Mouse (Mus musculus) v-Abl transformed pro-B cells (cell line): ENCODE data around the gene Nelfe.
"Not testable (repeated sequence)": the region's sequence is repeated elsewhere in the genome, so short reads cannot be mapped to it uniquely, and the experiment has no call there.

Experiments used
- in situ Hi-C, 2 experiments: fragments of 400-800 bp; cut with MboI; formaldehyde crosslinking; loops; one replicate each; pipeline ENCODE4 v1.15.1; 2025; ENCODE audit not compliant: unreplicated experiment in 2 of 2

The Nelfe gene

GRCm38 (mm10) chr17:34885615-34886014 lies 35.4 kb downstream of the Nelfe start:
- in situ Hi-C loops: no loop called here

GRCm38 (mm10) chr17:34887942-34888341 lies 37.8 kb downstream of the Nelfe start:
- in situ Hi-C loops: no loop called here

- in situ Hi-C loops: no loop called here
Measured at GRCm38 (mm10) chr17:34890074-34890743, 40.0 kb downstream of the Nelfe start.

- in situ Hi-C loops: no loop called here
Measured at GRCm38 (mm10) chr17:34891377-34891776, 41.2 kb downstream of the Nelfe start.

GRCm38 (mm10) chr17:34893072-34893824 lies 43.1 kb downstream of the Nelfe start:
- in situ Hi-C loops: no loop called here

GRCm38 (mm10) chr17:34894074-34894597 lies 43.9 kb downstream of the Nelfe start:
- in situ Hi-C loops: no loop called here

- in situ Hi-C loops: no loop called here
Measured at GRCm38 (mm10) chr17:34894801-34895530, 44.8 kb downstream of the Nelfe start.

- in situ Hi-C loops: no loop called here
Measured at GRCm38 (mm10) chr17:34895724-34896123, 45.5 kb downstream of the Nelfe start.

- in situ Hi-C loops: no loop called here
Measured at GRCm38 (mm10) chr17:34896366-34896765, 46.2 kb downstream of the Nelfe start.

- in situ Hi-C loops: no loop called here
Measured at GRCm38 (mm10) chr17:34897373-34898159, 47.4 kb downstream of the Nelfe start.

GRCm38 (mm10) chr17:34898160-34898586 lies 48.0 kb downstream of the Nelfe start, which contains the start of the genes C2 and Ehmt2:
Gene C2, minus strand, starts transcription at chr17:34898265.
Gene Ehmt2, plus strand, starts transcription at chr17:34898469.
- in situ Hi-C loops: no loop called here

- in situ Hi-C loops: no loop called here
Measured at GRCm38 (mm10) chr17:34898706-34899052, 48.5 kb downstream of the Nelfe start.

GRCm38 (mm10) chr17:34899053-34899889 lies 49.1 kb downstream of the Nelfe start:
- in situ Hi-C loops: no loop called here

- in situ Hi-C loops: no loop called here
Measured at GRCm38 (mm10) chr17:34899890-34900243, 49.7 kb downstream of the Nelfe start.

GRCm38 (mm10) chr17:34900826-34901225 lies 50.6 kb downstream of the Nelfe start:
- in situ Hi-C loops: not testable (repeated sequence)

- in situ Hi-C loops: not testable (repeated sequence)
Measured at GRCm38 (mm10) chr17:34901948-34902347, 51.8 kb downstream of the Nelfe start.

GRCm38 (mm10) chr17:34902895-34903294 lies 52.7 kb downstream of the Nelfe start:
- in situ Hi-C loops: no loop called here
